Comparison of ENCODE assay signal across 8 mouse cellular contexts in the genomic region with DNA sequence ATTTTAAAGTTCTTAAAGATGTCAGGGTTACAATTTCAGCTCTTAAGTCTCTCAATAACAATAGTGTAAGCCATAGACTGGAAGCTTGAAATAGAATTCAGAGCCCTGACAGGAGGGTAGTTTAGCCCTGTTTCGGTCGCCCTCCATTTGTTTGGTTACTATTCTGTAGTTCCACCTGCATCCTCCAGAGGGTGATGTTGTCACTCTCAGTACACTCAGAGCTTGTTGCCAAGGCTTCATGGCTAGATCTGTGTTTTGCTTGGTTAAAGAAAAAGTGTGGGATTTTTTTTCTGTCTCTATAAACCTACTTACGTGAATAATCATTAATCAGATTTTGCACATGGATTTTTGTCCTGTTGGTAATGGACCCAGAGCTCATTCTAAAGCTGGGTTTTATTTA. TPM values are rescaled to one million over a fixed set of nuclear protein-coding genes. Genes with fewer than 3 reads are reported as not detected.
DNase-seq lines count a peak whose midpoint lies in the region; ATAC-seq lines count a peak whose summit lies in the region.

No protein-coding gene starts in this region.

- 32% methylated on average over 3 of the region's 3 CpGs for WGBS in heart, embryonic 10.5 days
- WGBS in embryonic facial prominence, embryonic 11.5 days = 37% methylated on average over 3 of the region's 3 CpGs
- WGBS in hindbrain, embryonic 14.5 days = 23% methylated on average over 3 of the region's 3 CpGs

- no peaks in the 10 kb centered on the region; the same call in 1 of the 2 replicates for H3K4me1 ChIP-seq in heart, embryonic 10.5 days
- H3K4me1 ChIP-seq in embryonic facial prominence, embryonic 11.5 days (ENCODE audit: control insufficient read depth, insufficient read depth, low read length) = no peaks in the 10 kb centered on the region
- no peaks in the 10 kb centered on the region for H3K4me1 ChIP-seq in hindbrain, embryonic 14.5 days (replicated peaks; ENCODE audit: control insufficient read depth, insufficient read depth, low read length)

- no peak overlapping the region for H3K4me3 ChIP-seq in heart, embryonic 10.5 days
- no peak overlapping the region for H3K4me3 ChIP-seq in embryonic facial prominence, embryonic 11.5 days (ENCODE audit: low read depth, low read length)
- no peak overlapping the region for H3K4me3 ChIP-seq in hindbrain, embryonic 14.5 days (replicated peaks; ENCODE audit: low read length)

- no peaks in the 10 kb centered on the region for H3K27me3 ChIP-seq in heart, embryonic 10.5 days (ENCODE audit: insufficient read depth, poor library complexity, severe bottlenecking)
- no peaks in the 10 kb centered on the region for H3K27me3 ChIP-seq in embryonic facial prominence, embryonic 11.5 days (ENCODE audit: control insufficient read depth, insufficient read depth, low read length)
- H3K27me3 ChIP-seq in hindbrain, embryonic 14.5 days (ENCODE audit: control insufficient read depth, insufficient read depth, low read length) = no peaks in the 10 kb centered on the region

- no peak overlapping the region for H3K9ac ChIP-seq in embryonic facial prominence, embryonic 11.5 days (replicated peaks; ENCODE audit: low read length)
- H3K9ac ChIP-seq in hindbrain, embryonic 14.5 days = no peak overlapping the region

- peak; percentile 28 to 74 for DNase-seq in heart, adult 9 months (ENCODE audit: low spot score in 2 of 2)
- DNase-seq in heart, embryonic 10.5 days (ENCODE audit: low spot score) = no peak
- DNase-seq in Muller cell, postnatal 12 days (ENCODE audit: inconsistent ontology term) = peak; percentile 36
- peak; percentile 78 for DNase-seq in embryonic facial prominence, embryonic 11.5 days (ENCODE audit: low spot score)
- peak; percentile 89 for DNase-seq in hindbrain, embryonic 14.5 days (ENCODE audit: low spot score)
- peak; percentile 34 to 45 for DNase-seq in layer of hippocampus, adult 8-10 months (ENCODE audit: low spot score in 2 of 2)
- DNase-seq in mesoderm, embryonic 11.5 days (ENCODE audit: low read depth, low spot score) = peak; percentile 72
- DNase-seq in spleen, postnatal 4 days (ENCODE audit: low spot score in 2 of 2) = peak; percentile 47 to 70

- ATAC-seq in embryonic facial prominence, embryonic 11.5 days (replicated peaks; ENCODE audit: insufficient number of reproducible peaks, low FRiP score, low TSS enrichment, low read depth) = no peak; the same call in 1 of the 2 replicates
- ATAC-seq in hindbrain, embryonic 14.5 days (ENCODE audit: low FRiP score) = peak; percentile 78; the same call in 1 of the 2 replicates

- H3K9me3 ChIP-seq in heart, embryonic 10.5 days = no peaks in the 10 kb centered on the region
- H3K9me3 ChIP-seq in embryonic facial prominence, embryonic 11.5 days (replicated peaks; ENCODE audit: control insufficient read depth, low read length) = no peaks in the 10 kb centered on the region
- H3K9me3 ChIP-seq in hindbrain, embryonic 14.5 days (ENCODE audit: control insufficient read depth, low read length) = no peaks in the 10 kb centered on the region

- no peak overlapping the region for H3K27ac ChIP-seq in heart, embryonic 10.5 days
- H3K27ac ChIP-seq in embryonic facial prominence, embryonic 11.5 days (replicated peaks; ENCODE audit: low read depth, low read length) = no peak overlapping the region
- no peak overlapping the region for H3K27ac ChIP-seq in hindbrain, embryonic 14.5 days

- no peak overlapping the region for H3K4me2 ChIP-seq in embryonic facial prominence, embryonic 11.5 days (ENCODE audit: low read depth, low read length)
- H3K4me2 ChIP-seq in hindbrain, embryonic 14.5 days (replicated peaks) = no peak overlapping the region

- 0 out of 2 replicates have a peak, but pooled peaks cover 8% of the 10 kb centered on the region for H3K36me3 ChIP-seq in heart, embryonic 10.5 days
- no peaks in the 10 kb centered on the region for H3K36me3 ChIP-seq in embryonic facial prominence, embryonic 11.5 days (replicated peaks; ENCODE audit: control insufficient read depth, insufficient read depth, low read depth, low read length)
- peaks cover 10% of the 10 kb centered on the region; the same call in 1 of the 2 replicates for H3K36me3 ChIP-seq in hindbrain, embryonic 14.5 days (replicated peaks; ENCODE audit: control insufficient read depth, insufficient read depth)

RNA-seq across cellular contexts. Expression of gene Efhc1, which starts 12.4 kb away (rescaled TPM):
- polyA plus RNA-seq in heart, embryonic 10.5 days (2016; fragmentation: Nextera tagmentation; extraction: Ambion mirVana) = 0.75 and 1.1 TPM in 2 replicates
- polyA plus RNA-seq in embryonic facial prominence, embryonic 11.5 days (2014; fragmentation: Nextera tagmentation; extraction: Ambion mirVana) = 2.7 and 2.8 TPM in 2 replicates
- 3.4 and 3.5 TPM in 2 replicates for polyA plus RNA-seq in hindbrain, embryonic 14.5 days (2014; fragmentation: Nextera tagmentation; extraction: Ambion mirVana)
- 1 to 10 TPM; 1.1 to 3.6 (median 2.5) TPM for total RNA-seq in layer of hippocampus, adult 8-10 months (2022)

RNA-seq across cellular contexts. Expression of gene Paqr8, which starts 48.6 kb away (rescaled TPM):
- polyA plus RNA-seq in heart, embryonic 10.5 days (2016; fragmentation: Nextera tagmentation; extraction: Ambion mirVana) = 2.7 and 3.2 TPM in 2 replicates
- 5.7 and 6.6 TPM in 2 replicates for polyA plus RNA-seq in embryonic facial prominence, embryonic 11.5 days (2014; fragmentation: Nextera tagmentation; extraction: Ambion mirVana)
- 39.9 and 43.5 TPM in 2 replicates for polyA plus RNA-seq in hindbrain, embryonic 14.5 days (2014; fragmentation: Nextera tagmentation; extraction: Ambion mirVana)
- 100 to 1,000 TPM; 111 to 158 (median 139) TPM for total RNA-seq in layer of hippocampus, adult 8-10 months (2022)
